Mouse (Mus musculus) heart, embryonic 13.5 days (tissue): ENCODE results near the gene Egfl8. TPM values are rescaled to one million over a fixed set of nuclear protein-coding genes. Genes with fewer than 3 reads are reported as not detected.
A peak's percentile ranks its signal among the peaks of the same experiment; 100 is the strongest.

Source experiments
- ATAC-seq: fragments of 200-750 bp; cut with Nextera tagmentation; 2 replicates; pipeline ENCODE4 v1.8.0; 2017; ENCODE audit warnings: moderate TSS enrichment; ENCODE audit not compliant: insufficient number of reproducible peaks, low FRiP score, low TSS enrichment; ENCODE audit errors: extremely low read depth
- H3K27ac ChIP-seq: fragments of 300-500 bp; sonication (generic); replicated peaks from 2 replicates; pipeline ENCODE4 v1.5.1; 2015; ENCODE audit warnings: moderate library complexity, mild to moderate bottlenecking, inconsistent platforms
- H3K27me3 ChIP-seq: fragments of 300-500 bp; sonication (generic); replicated peaks from 2 replicates; pipeline ENCODE4 v1.6.1; 2015; ENCODE audit warnings: mild to moderate bottlenecking, inconsistent platforms
- H3K36me3 ChIP-seq: fragments of 300-500 bp; sonication (generic); 2 replicates; pipeline ENCODE4 v1.6.1; 2015; ENCODE audit warnings: mild to moderate bottlenecking, inconsistent platforms
- H3K4me1 ChIP-seq: fragments of 300-500 bp; sonication (generic); 2 replicates; pipeline ENCODE4 v1.6.1; 2015; ENCODE audit warnings: inconsistent platforms
- H3K4me2 ChIP-seq: fragments of 300-500 bp; sonication (generic); 2 replicates; pipeline ENCODE4 v1.6.1; 2015; ENCODE audit warnings: inconsistent platforms, mild to moderate bottlenecking, moderate library complexity
- H3K4me3 ChIP-seq: fragments of 300-500 bp; sonication (generic); 2 replicates; pipeline ENCODE4 v1.5.1; 2015; ENCODE audit warnings: moderate library complexity, mild to moderate bottlenecking, inconsistent platforms
- H3K9ac ChIP-seq: fragments of 300-500 bp; sonication (generic); 2 replicates; pipeline ENCODE4 v1.6.1; 2015; ENCODE audit warnings: inconsistent platforms, mild to moderate bottlenecking, moderate library complexity
- H3K9me3 ChIP-seq: fragments of 300-500 bp; sonication (generic); 2 replicates; pipeline ENCODE4 v1.6.1; 2016; ENCODE audit warnings: inconsistent platforms
- WGBS: fragments of 180-500 bp; shearing (Covaris S2); methylation state at CpG from one replicate; pipeline ENCODE4 v1.1.7; 2015; ENCODE audit warnings: mixed read lengths; 5-methylcytosine and 5-hydroxymethylcytosine counted together
- polyA plus RNA-seq: library from polyadenylated mRNA; unstranded; fragments of >200 nt; fragmentation: Nextera tagmentation; extraction: Ambion mirVana; gene quantifications from 2 replicates; pipeline ENCODE4 v1.2.1, GENCODE M21; 2015

The Egfl8 gene
- polyA plus RNA-seq, 1 experiment from 2014 or later: 1.2 TPM

DNA sequence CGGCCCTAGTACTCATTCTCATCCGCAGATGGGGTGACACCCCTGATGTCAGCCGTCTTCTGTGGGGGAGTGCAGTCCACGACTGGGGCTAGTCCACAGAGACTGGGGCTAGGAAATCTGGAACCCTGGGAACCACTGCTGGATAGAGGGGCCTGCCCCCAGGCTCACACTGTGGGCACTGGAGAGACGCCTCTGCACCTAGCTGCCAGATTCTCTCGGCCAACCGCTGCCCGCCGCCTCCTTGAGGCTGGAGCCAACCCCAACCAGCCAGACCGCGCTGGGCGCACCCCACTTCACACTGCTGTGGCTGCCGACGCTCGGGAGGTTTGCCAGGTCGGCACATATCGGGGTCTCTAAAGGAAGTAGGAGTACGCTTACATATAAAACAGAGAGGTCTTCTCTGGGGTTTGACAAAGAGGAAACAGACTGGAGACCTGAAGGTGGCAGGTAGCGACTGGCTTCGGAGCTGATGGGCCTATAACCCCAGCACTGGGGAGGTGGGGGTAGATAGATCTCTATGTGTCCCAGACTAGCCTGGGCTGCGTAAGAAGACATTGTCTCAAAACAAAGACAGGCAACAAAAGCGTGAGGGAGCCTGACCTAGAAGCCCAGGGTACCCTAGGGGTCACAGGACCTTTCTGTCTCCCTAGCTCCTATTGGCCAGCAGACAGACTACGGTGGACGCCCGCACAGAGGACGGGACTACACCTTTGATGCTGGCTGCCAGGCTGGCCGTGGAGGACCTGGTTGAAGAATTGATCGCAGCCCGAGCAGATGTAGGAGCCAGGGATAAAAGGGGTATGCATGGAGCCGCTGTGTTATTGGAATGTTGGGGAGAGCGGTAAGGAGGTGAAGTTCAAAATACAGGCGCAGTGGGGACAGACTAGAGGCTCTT is 29.6 kb downstream of the Egfl8 start:
- Histone ChIP-seq H3K27me3 (no peaks in the 10 kb centered on the region), H3K9ac (peak overlapping the region; percentile 97), H3K4me1 (peaks cover 45% of the 10 kb centered on the region), H3K4me2 (peak overlapping the region; percentile 91), H3K9me3 (no peaks in the 10 kb centered on the region), H3K27ac (peak overlapping the region; percentile 94), H3K4me3 (peak overlapping the region; percentile 79), H3K36me3 (no peaks in the 10 kb centered on the region)
- 28% methylated on average over 32 of the region's 32 CpGs for WGBS
- no peak for ATAC-seq

DNA sequence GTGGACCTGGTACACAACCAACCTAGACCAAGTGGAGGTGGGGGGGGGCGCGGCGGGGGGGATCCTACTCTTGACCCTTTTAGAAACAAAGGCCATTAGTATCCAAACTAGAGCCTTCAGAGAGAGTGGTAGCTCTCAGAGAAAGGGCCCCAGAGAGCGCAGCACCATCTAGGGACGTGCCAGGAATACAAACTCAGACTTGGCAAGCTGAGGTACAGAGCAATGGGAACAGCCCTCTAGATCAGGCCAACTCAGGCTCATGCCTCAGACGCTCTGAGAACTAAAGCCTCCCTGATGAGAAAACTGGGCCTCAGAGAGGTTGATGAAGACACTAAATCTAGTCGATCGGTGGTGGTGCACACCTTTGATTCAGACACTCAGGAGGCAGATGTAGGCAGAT is 30.6 kb downstream of the Egfl8 start:
- peaks cover 35% of the 10 kb centered on the region for H3K4me1 ChIP-seq
- no peaks in the 10 kb centered on the region for H3K9me3 ChIP-seq
- no peak overlapping the region for H3K4me2 ChIP-seq
- no peak overlapping the region for H3K4me3 ChIP-seq
- 87% methylated on average over 8 of the region's 8 CpGs for WGBS
- H3K27ac ChIP-seq: no peak overlapping the region
- 0 out of 2 replicates have a peak, but pooled peaks cover 3% of the 10 kb centered on the region for H3K36me3 ChIP-seq
- no peaks in the 10 kb centered on the region for H3K27me3 ChIP-seq
- no peak overlapping the region for H3K9ac ChIP-seq
- no peak for ATAC-seq

DNA sequence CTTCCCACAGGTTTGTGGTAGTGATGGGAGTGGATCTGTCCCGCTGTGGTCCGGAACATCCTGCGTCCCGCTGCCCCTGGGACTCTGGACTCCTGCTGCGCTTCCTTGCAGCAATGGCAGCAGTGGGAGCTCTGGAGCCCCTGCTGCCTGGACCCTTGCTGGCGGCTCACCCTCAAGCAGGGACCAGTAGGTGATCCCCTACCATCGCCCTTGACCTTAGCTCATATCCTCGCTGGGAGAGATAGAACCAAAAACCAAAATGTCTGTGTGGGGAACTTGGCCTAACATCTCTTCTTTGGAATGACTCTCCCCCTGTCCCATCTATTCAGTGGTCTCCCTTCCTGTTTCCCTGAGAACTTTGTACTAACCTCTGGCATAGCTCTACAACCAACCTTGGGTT is 32.0 kb downstream of the Egfl8 start:
- no peaks in the 10 kb centered on the region for H3K9me3 ChIP-seq
- WGBS: 85% methylated on average over 8 of the region's 8 CpGs
- H3K27me3 ChIP-seq: no peaks in the 10 kb centered on the region
- no peak overlapping the region for H3K27ac ChIP-seq
- H3K36me3 ChIP-seq: 0 out of 2 replicates have a peak, but pooled peaks cover 3% of the 10 kb centered on the region
- no peak overlapping the region for H3K4me3 ChIP-seq
- H3K9ac ChIP-seq: no peak overlapping the region
- no peak for ATAC-seq
- peaks cover 22% of the 10 kb centered on the region for H3K4me1 ChIP-seq
- no peak overlapping the region for H3K4me2 ChIP-seq

DNA sequence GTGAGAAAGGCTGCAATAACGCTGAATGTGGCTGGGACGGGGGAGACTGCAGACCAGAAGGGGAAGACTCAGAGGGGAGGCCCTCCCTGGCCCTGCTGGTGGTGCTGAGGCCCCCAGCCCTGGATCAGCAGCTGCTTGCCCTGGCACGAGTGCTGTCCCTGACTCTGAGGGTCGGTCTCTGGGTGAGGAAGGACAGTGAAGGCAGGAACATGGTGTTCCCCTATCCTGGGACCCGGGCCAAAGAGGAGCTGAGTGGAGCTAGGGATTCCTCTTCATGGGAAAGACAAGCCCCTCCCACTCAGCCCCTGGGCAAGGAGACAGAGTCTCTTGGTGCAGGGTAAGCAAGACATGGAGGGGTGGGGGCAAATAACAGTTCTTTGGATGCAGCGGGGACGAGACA is 32.4 kb downstream of the Egfl8 start:
- Histone ChIP-seq H3K27me3 (no peaks in the 10 kb centered on the region), H3K4me3 (no peak overlapping the region), H3K9ac (no peak overlapping the region), H3K9me3 (no peaks in the 10 kb centered on the region), H3K36me3 (0 out of 2 replicates have a peak, but pooled peaks cover 3% of the 10 kb centered on the region), H3K4me1 (peaks cover 17% of the 10 kb centered on the region), H3K27ac (no peak overlapping the region), H3K4me2 (no peak overlapping the region)
- no peak for ATAC-seq
- 58% methylated on average over 7 of the region's 7 CpGs for WGBS

DNA sequence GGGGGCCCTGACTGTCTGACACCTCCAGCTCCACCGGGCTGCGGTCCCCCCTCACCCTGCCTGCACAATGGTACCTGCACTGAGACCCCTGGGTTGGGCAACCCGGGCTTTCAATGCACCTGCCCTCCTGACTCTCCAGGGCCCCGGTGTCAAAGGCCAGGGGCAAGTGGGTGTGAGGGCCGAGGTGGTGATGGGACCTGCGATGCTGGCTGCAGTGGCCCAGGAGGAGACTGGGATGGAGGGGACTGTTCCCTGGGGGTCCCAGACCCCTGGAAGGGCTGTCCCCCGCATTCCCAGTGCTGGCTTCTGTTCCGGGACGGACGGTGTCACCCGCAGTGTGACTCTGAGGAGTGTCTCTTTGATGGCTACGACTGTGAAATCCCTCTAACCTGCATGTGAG is 33.2 kb downstream of the Egfl8 start:
- Histone ChIP-seq H3K4me3 (no peak overlapping the region), H3K9me3 (no peaks in the 10 kb centered on the region), H3K27ac (no peak overlapping the region), H3K36me3 (peaks cover 6% of the 10 kb centered on the region; the same call in 1 of the 2 replicates), H3K27me3 (no peaks in the 10 kb centered on the region), H3K4me1 (peaks cover 11% of the 10 kb centered on the region), H3K9ac (no peak overlapping the region), H3K4me2 (no peak overlapping the region)
- 79% methylated on average over 12 of the region's 12 CpGs for WGBS
- no peak for ATAC-seq

DNA sequence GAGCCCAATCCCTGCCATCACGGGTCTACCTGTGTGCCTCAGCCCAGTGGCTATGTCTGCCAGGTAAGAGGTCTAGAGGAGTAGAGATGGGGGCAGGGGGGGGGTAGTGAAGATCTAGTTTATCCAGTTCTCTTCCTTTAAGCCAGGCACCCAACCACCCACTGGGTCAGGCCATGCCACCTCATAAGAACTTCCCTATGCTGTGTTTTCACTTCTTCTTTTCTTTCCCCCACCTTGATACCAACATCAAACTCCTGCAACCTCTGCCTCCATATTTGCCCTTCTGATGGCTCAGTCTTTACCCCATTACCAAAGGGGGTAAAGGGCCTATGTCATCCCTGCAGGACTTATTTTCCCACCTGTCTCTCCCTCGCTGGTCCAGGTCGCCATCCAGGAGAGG is 37.7 kb downstream of the Egfl8 start:
- no peak for ATAC-seq
- peaks cover 4% of the 10 kb centered on the region; the same call in 1 of the 2 replicates for H3K27me3 ChIP-seq

DNA sequence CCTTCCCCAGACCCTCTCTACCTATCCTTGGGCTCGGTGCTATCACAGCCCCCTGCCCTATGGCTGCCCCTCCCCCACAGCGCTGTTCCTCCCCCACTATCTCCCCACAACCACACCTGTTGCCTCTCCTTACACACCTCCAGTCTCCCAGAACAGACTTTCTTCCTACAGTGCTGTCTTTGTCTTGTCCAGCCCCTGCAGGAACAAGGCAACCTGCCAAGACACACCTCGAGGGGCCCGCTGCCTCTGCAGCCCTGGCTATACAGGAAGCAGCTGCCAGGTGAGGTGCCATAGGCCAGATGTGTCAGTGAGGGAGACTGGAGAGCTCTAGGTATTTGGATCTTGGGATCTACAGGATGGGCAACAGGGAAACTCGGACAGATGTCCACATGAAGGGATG is 39.2 kb downstream of the Egfl8 start:
- H3K36me3 ChIP-seq: peaks cover 10% of the 10 kb centered on the region
- peaks cover 4% of the 10 kb centered on the region; the same call in 1 of the 2 replicates for H3K27me3 ChIP-seq
- 70% methylated on average over 5 of the region's 5 CpGs for WGBS
- no peak overlapping the region for H3K9ac ChIP-seq
- H3K9me3 ChIP-seq: no peaks in the 10 kb centered on the region
- H3K27ac ChIP-seq: no peak overlapping the region
- no peak overlapping the region for H3K4me2 ChIP-seq
- no peak for ATAC-seq
- H3K4me1 ChIP-seq: no peaks in the 10 kb centered on the region
- H3K4me3 ChIP-seq: no peak overlapping the region

More for the DNA sequence above, 37.7 kb downstream of the Egfl8 start:
- WGBS: 65% methylated on average over 3 of the region's 3 CpGs
- no peak overlapping the region for H3K4me2 ChIP-seq
- no peak overlapping the region for H3K27ac ChIP-seq
- no peak overlapping the region for H3K9ac ChIP-seq
- no peaks in the 10 kb centered on the region for H3K9me3 ChIP-seq
- no peaks in the 10 kb centered on the region for H3K4me1 ChIP-seq
- no peak overlapping the region for H3K4me3 ChIP-seq
- peaks cover 10% of the 10 kb centered on the region for H3K36me3 ChIP-seq

DNA sequence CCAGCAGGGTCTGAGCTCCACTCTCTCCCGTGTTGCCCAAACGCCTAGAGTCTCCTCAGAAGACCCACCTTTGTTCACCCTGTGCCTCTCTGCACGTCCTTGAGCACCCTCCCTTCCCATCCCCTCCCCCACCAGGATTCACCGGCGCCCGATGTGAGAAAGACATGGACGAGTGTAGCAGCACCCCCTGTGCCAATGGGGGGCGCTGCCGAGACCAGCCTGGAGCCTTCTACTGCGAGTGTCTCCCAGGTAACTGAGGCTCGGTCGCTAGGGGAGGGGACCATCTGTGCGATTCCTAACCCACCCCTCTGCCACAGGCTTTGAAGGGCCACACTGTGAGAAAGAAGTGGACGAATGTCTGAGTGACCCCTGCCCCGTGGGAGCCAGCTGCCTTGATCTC is 43.4 kb downstream of the Egfl8 start:
- H3K27me3 ChIP-seq: peaks cover 17% of the 10 kb centered on the region; the same call in 1 of the 2 replicates
- no peak overlapping the region for H3K4me3 ChIP-seq
- no peaks in the 10 kb centered on the region for H3K9me3 ChIP-seq
- no peak overlapping the region for H3K4me2 ChIP-seq
- ATAC-seq: no peak
- H3K4me1 ChIP-seq: no peaks in the 10 kb centered on the region
- H3K9ac ChIP-seq: no peak overlapping the region
- WGBS: 14% methylated on average over 15 of the region's 15 CpGs
- H3K36me3 ChIP-seq: peaks cover 7% of the 10 kb centered on the region
- no peak overlapping the region for H3K27ac ChIP-seq

DNA sequence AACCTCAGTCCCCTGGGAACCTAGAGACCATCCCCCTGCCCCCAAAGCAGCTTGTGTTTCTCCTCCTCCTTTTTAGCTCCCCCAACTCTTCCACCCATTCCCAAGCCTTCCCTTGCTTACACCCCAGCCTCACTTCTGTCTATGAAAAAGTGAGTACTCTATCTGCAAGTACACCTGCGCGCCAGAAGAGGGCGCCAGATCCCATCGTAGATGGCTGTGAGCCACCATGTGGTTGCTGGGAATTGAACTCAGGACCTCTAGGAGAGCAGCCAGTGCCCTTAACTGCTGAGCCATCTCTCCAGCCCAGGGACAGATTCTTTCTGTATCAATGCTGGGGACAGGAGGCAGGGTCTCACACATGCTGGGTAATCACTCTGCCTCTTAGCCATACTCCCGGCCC is 43.9 kb downstream of the Egfl8 start:
- no peak overlapping the region for H3K9ac ChIP-seq
- H3K4me3 ChIP-seq: no peak overlapping the region
- no peak for ATAC-seq
- WGBS: 17% methylated on average over 5 of the region's 5 CpGs
- H3K4me2 ChIP-seq: no peak overlapping the region
- no peaks in the 10 kb centered on the region for H3K9me3 ChIP-seq
- no peaks in the 10 kb centered on the region for H3K4me1 ChIP-seq
- H3K27ac ChIP-seq: no peak overlapping the region
- peaks cover 4% of the 10 kb centered on the region; the same call in 1 of the 2 replicates for H3K36me3 ChIP-seq
- peaks cover 20% of the 10 kb centered on the region; the same call in 1 of the 2 replicates for H3K27me3 ChIP-seq

DNA sequence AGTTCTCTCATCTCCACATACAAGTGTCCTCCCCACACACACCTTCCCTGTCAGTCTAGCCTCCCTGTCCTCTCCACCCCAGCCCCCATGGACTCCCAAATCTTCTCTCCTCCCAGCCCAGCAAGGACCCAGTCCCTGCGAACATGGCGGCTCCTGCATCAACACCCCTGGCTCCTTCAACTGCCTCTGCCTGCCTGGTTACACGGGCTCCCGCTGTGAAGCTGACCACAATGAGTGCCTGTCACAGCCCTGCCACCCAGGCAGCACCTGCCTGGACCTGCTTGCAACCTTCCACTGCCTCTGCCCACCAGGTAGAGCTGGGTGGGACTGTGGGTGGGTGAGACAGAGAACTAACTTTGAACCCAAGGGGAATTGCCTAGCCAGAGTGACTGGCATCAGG is 45.9 kb downstream of the Egfl8 start:
- Histone ChIP-seq H3K36me3 (peaks cover 4% of the 10 kb centered on the region; the same call in 1 of the 2 replicates), H3K27me3 (peaks cover 30% of the 10 kb centered on the region; the same call in 1 of the 2 replicates), H3K4me1 (peaks cover 3% of the 10 kb centered on the region), H3K9ac (no peak overlapping the region), H3K4me3 (no peak overlapping the region), H3K27ac (no peak overlapping the region), H3K4me2 (no peak overlapping the region), H3K9me3 (no peaks in the 10 kb centered on the region)
- WGBS: 55% methylated on average over 4 of the region's 4 CpGs
- no peak for ATAC-seq

DNA sequence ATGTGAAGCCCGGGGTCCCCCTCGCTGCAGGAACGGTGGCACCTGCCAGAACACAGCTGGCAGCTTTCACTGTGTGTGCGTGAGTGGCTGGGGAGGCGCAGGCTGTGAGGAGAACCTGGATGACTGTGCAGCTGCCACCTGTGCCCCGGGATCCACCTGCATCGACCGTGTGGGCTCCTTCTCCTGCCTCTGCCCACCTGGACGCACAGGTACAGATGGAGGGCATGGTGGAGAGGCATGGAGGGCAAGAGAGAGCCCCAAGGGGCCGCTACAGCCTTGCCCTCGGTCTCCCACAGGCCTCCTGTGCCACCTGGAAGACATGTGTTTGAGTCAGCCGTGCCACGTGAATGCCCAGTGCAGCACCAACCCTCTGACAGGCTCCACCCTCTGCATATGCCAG is 47.4 kb downstream of the Egfl8 start:
- H3K4me1 ChIP-seq: peaks cover 15% of the 10 kb centered on the region
- H3K9me3 ChIP-seq: no peaks in the 10 kb centered on the region
- H3K4me3 ChIP-seq: no peak overlapping the region
- no peak overlapping the region for H3K27ac ChIP-seq
- H3K27me3 ChIP-seq: peaks cover 26% of the 10 kb centered on the region; the same call in 1 of the 2 replicates
- H3K36me3 ChIP-seq: peaks cover 4% of the 10 kb centered on the region; the same call in 1 of the 2 replicates
- H3K9ac ChIP-seq: no peak overlapping the region
- no peak for ATAC-seq
- WGBS: 63% methylated on average over 13 of the region's 13 CpGs
- no peak overlapping the region for H3K4me2 ChIP-seq
